Mouse (Mus musculus) liver, adult 2 months (tissue): Measurements from ENCODE around the gene F8. TPM values are rescaled to one million over a fixed set of nuclear protein-coding genes. Genes with fewer than 3 reads are reported as not detected.
"Not testable (repeated sequence)": the region's sequence is repeated elsewhere in the genome, so short reads cannot be mapped to it uniquely, and the experiment has no call there.

Source experiments
- DNase-seq: peaks from one replicate; pipeline ENCODE4 v3.0.0-alpha.2; 2011; ENCODE audit warnings: low read depth, low spot score; ENCODE audit errors: extremely low read depth
- H3K27ac ChIP-seq: fragments of 200-500 bp; replicated peaks from 2 replicates; pipeline ENCODE4 v1.5.1; 2012; ENCODE audit warnings: low read depth, mild to moderate bottlenecking, control low read depth, inconsistent platforms, low read length; ENCODE audit not compliant: insufficient read depth
- H3K27me3 ChIP-seq: fragments of 200-500 bp; 2 replicates; pipeline ENCODE4 v1.6.1; 2012; ENCODE audit warnings: mild to moderate bottlenecking, moderate library complexity, low read length, inconsistent platforms; ENCODE audit not compliant: control insufficient read depth, insufficient read depth
- H3K36me3 ChIP-seq: fragments of 200-500 bp; 2 replicates; pipeline ENCODE4 v1.6.1; 2012; ENCODE audit warnings: low read length, inconsistent platforms; ENCODE audit not compliant: control insufficient read depth, insufficient read depth
- H3K4me1 ChIP-seq: fragments of 200-500 bp; 2 replicates; pipeline ENCODE4 v1.6.1; 2011; ENCODE audit warnings: low read length; ENCODE audit not compliant: control insufficient read depth, insufficient read depth
- H3K4me3 ChIP-seq: fragments of 200-500 bp; 2 replicates; pipeline ENCODE4 v1.5.1; 2011; ENCODE audit warnings: low read depth, mild to moderate bottlenecking, control low read depth, low read length, moderate library complexity; ENCODE audit not compliant: insufficient read depth
- H3K79me2 ChIP-seq: fragments of 200-500 bp; 2 replicates; pipeline ENCODE4 v1.6.1; 2012; ENCODE audit warnings: inconsistent platforms, mild to moderate bottlenecking, low read length, moderate library complexity; ENCODE audit not compliant: control insufficient read depth, insufficient read depth
- H3K9ac ChIP-seq: fragments of 200-500 bp; 2 replicates; pipeline ENCODE4 v1.6.1; 2012; ENCODE audit warnings: low read depth, mild to moderate bottlenecking, control low read depth, inconsistent platforms, low read length
- CTCF ChIP-seq: fragments of 200-500 bp; IDR thresholded peaks from 2 replicates; pipeline ENCODE4 v1.5.1; 2011; ENCODE audit warnings: low read depth, low read length, control low read depth
- POLR2A ChIP-seq: fragments of 200-500 bp; IDR thresholded peaks from 2 replicates; pipeline ENCODE4 v1.6.1; 2011; ENCODE audit warnings: low read length, control low read depth; ENCODE audit not compliant: insufficient read depth; ENCODE audit errors: extremely low read depth
- WGBS: fragments of 180-500 bp; shearing (Covaris S2); methylation state at CpG from one replicate; pipeline ENCODE4 v1.1.7; 2018; 5-methylcytosine and 5-hydroxymethylcytosine counted together
- polyA plus RNA-seq: library from polyadenylated mRNA; depleted of rRNA; stranded (reverse); fragments of >200 nt; gene quantifications from 2 replicates; pipeline ENCODE4 v1.2.3, GENCODE M21; 2012
- total RNA-seq: library from RNA; depleted of rRNA; stranded (reverse); fragments of >200 nt; gene quantifications from 2 replicates; pipeline ENCODE4 v1.2.3, GENCODE M21; 2014

F8 gene
- total and polyA plus RNA-seq, 2 experiments, result 1.6 to 32.5 TPM

DNA sequence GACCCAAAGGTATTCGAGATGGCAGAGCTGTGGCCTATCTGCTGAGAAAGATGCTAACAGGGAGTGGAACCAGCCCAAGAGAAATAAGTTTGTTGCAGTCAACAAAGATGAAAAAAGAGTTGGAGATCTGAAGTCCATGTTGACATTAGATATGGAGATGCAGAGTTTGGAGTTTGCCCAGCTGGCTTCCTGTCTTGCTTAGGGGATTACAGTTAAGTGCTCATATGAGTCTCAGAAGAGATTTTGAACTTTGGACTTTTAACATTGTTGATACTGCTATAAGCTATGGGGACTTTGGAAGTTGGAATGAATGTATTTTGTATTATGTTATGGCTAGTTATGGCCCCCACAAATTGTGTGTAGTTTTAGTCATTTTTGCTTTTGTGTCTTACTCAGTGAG, 230.2 kb downstream of the F8 start:
- H3K4me3 ChIP-seq, result no peak overlapping the region
- no peaks in the 10 kb centered on the region for H3K79me2 ChIP-seq
- H3K36me3 ChIP-seq, result no peaks in the 10 kb centered on the region
- no peaks in the 10 kb centered on the region for H3K4me1 ChIP-seq
- DNase-seq, result peak; percentile 71
- no peak overlapping the region for H3K9ac ChIP-seq
- H3K27me3 ChIP-seq, result no peaks in the 10 kb centered on the region
- H3K27ac ChIP-seq, result no peak overlapping the region
- 30% methylated on average over 1 of the region's 1 CpGs for WGBS
- no peak for TF ChIP-seq CTCF
- no peak for TF ChIP-seq POLR2A

DNA sequence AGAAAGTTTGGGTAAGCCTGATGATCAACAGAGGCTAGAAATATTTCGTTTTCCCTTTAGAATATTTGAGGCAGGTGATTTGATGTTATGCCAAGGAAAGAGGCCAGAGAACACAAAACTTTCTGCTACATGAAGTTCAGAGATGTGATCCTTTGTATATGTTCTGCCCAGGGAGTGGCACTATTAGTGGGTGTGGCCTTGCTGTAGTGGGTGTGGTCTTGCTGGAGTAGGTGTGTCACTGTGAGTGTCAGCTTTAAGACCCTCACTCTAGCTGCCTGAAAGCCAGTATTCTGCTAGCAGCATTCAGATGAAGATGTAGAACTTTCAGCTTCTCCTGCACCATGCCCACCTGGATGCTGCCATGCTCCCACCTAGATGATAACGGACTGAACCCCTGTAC, 232.1 kb downstream of the F8 start:
- TF ChIP-seq POLR2A, result no peak
- TF ChIP-seq CTCF, result no peak
- Histone ChIP-seq H3K4me1 (no peaks in the 10 kb centered on the region), H3K4me3 (no peak overlapping the region), H3K79me2 (no peaks in the 10 kb centered on the region), H3K27me3 (no peaks in the 10 kb centered on the region), H3K27ac (no peak overlapping the region), H3K9ac (no peak overlapping the region), H3K36me3 (no peaks in the 10 kb centered on the region)
- WGBS, result 94% methylated on average over 2 of the region's 2 CpGs
- DNase-seq, result no peak

DNA sequence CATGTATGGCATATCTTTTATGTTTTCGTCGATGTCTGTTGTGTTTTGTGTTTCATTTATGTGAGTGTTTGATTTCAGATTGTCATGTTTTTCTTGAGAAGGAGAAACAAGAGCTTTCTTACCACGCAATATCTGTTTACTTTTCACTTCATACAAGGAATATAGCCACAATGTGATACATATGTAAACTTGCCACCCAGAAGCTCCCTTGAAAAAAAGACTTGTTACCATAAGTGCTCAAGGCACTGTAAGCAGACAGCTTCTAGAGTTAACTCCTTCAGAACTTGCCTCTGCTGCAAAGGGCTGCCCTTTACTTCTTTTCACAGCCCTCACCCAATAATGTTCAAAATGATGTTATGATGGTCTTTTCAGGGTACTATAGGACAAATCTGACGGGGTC, 234.0 kb downstream of the F8 start:
- H3K9ac ChIP-seq, result no peak overlapping the region
- DNase-seq, result no peak
- H3K27me3 ChIP-seq, result no peaks in the 10 kb centered on the region
- 90% methylated on average over 4 of the region's 4 CpGs for WGBS
- H3K4me1 ChIP-seq, result no peaks in the 10 kb centered on the region
- H3K27ac ChIP-seq, result no peak overlapping the region
- H3K4me3 ChIP-seq, result no peak overlapping the region
- no peaks in the 10 kb centered on the region for H3K79me2 ChIP-seq
- H3K36me3 ChIP-seq, result no peaks in the 10 kb centered on the region
- TF ChIP-seq POLR2A, result no peak
- TF ChIP-seq CTCF, result no peak

DNA sequence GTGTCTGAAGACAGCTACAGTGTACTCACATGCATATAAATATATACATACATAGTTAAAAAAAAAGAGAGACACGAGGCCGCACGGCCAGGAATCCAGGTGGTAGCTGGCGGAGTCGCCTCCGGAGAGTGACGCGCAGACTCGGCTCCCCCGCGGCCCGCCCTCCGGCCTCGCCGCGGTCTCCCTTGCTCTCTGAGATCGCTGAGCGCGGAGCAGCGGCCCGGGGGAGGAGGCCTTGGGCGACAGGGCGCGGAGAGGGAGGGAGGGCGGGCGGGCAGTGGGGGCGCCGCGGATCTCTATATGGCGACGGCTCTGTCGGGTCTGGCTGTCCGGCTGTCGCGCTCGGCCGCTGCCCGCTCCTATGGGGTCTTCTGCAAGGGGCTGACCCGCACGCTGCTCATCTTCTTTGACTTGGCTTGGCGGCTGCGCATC, 239.3 kb downstream of the F8 start:
- not testable (repeated sequence) for H3K9ac ChIP-seq, H3K27ac ChIP-seq, H3K4me1 ChIP-seq, H3K4me3 ChIP-seq, H3K79me2 ChIP-seq, H3K27me3 ChIP-seq, DNase-seq, H3K36me3 ChIP-seq
- WGBS, result 19% methylated on average over 21 of the region's 42 CpGs

DNA sequence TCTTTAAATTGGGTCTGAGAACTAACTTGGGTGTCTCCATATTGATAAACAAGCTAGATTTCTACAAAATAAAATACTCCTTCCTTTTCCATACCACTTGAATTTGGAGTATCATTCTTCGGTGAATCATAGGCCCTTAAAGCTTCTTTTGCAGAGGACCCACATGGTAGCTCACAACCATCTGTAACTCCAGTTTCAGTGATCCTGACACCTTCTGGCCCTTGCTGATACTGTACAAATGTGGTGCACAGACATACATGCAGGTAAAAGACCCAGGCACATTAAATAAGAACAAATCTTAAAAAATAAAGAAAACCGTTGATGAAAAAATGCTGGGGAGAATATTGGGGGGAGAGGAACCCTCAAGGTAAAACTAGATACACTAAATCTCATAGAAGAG, 244.2 kb downstream of the F8 start:
- Histone ChIP-seq H3K36me3 (no peaks in the 10 kb centered on the region), H3K4me1 (no peaks in the 10 kb centered on the region), H3K9ac (no peak overlapping the region), H3K4me3 (no peak overlapping the region), H3K79me2 (no peaks in the 10 kb centered on the region), H3K27me3 (no peaks in the 10 kb centered on the region), H3K27ac (no peak overlapping the region)
- 94% methylated on average over 2 of the region's 2 CpGs for WGBS
- TF ChIP-seq POLR2A (no peak), CTCF (no peak)
- DNase-seq, result no peak

DNA sequence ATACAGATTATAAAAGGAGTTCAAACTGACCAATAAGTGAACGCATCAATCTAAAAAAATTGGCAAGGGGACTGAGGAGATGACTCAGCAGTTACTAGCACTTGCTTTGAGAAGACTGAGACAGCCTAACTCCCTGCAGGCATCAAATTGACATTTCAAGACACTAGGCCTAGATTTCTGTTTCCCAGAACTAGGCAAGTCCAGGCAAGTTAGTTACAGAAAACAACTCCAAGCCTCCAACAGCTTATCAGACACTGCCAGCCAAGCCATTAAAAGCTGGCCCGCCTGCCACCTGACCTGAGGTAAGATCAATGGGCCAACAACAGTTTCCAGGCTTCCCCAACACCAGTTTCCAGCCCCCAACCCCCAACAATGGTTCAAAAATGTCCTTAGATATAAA, 244.7 kb downstream of the F8 start:
- Histone ChIP-seq H3K4me3 (no peak overlapping the region), H3K9ac (no peak overlapping the region), H3K27ac (no peak overlapping the region), H3K36me3 (no peaks in the 10 kb centered on the region), H3K79me2 (no peaks in the 10 kb centered on the region), H3K27me3 (no peaks in the 10 kb centered on the region), H3K4me1 (no peaks in the 10 kb centered on the region)
- 64% methylated on average over 2 of the region's 2 CpGs for WGBS
- no peak for DNase-seq
- TF ChIP-seq CTCF (no peak), POLR2A (no peak)

DNA sequence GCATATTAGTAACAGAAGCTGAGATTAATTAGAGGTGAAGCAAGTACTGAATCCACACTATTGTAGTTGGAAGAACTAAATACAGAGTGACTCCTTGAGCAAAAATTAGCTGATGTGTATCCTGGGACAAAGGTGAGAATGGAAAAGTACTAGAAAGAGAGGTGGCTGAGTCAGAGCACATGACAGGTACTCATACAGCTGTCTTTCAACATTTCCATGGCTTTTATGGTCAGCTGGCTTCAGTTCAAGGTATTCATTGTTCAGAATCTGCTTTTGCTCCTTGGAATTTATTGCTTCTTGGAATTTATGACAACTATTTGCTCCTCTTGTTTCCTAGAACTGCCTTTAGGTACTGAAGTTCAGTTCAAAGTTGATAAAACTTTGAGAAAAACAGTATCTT, 245.5 kb downstream of the F8 start:
- H3K4me3 ChIP-seq, result no peak overlapping the region
- no peaks in the 10 kb centered on the region for H3K27me3 ChIP-seq
- H3K9ac ChIP-seq, result no peak overlapping the region
- H3K4me1 ChIP-seq, result no peaks in the 10 kb centered on the region
- DNase-seq, result no peak
- no peak for TF ChIP-seq CTCF
- no peak for TF ChIP-seq POLR2A
- no peak overlapping the region for H3K27ac ChIP-seq
- H3K79me2 ChIP-seq, result no peaks in the 10 kb centered on the region
- no peaks in the 10 kb centered on the region for H3K36me3 ChIP-seq
